ENCODE assay signal across 8 mouse cellular contexts in genomic region chr10:51405141-51405540, GRCm38 (mm10).
A peak's percentile ranks its signal among the peaks of the same experiment; 100 is the strongest.
DNase-seq lines count a peak whose midpoint lies in the region; ATAC-seq and TF ChIP-seq lines count a peak whose summit lies in the region.

No protein-coding gene starts in this region.

- H3K4me3 ChIP-seq in layer of hippocampus, adult 2 months: no peak overlapping the region

- no peak for DNase-seq in cerebellum, adult 11-12 months
- DNase-seq in R1 (ENCODE audit: low read depth, low spot score): peak; percentile 62
- peak; percentile 91 for DNase-seq in embryo, embryonic 10 days (ENCODE audit: low spot score)
- peak; percentile 13 to 51 for DNase-seq in heart, postnatal 36 days
- DNase-seq in layer of hippocampus, adult 2 months (ENCODE audit: low spot score in 2 of 2): peak; percentile 59 to 70
- DNase-seq in lung, postnatal 25 days (ENCODE audit: low spot score): peak; percentile 2
- DNase-seq in right cerebral cortex, adult 18-20 months: peak; percentile 47

- peak; percentile 88 for TF ChIP-seq CTCF in layer of hippocampus, adult 2 months (conservative IDR thresholded peaks at IDR 0.05)

- intact Hi-C loops in heart, postnatal 36 days (cut with DNase I): loop anchor here (2.0 to 10.0 kb wide), 2 partner anchors 520 to 706 kb away; no protein-coding TSS in a partner anchor

- H3K27ac ChIP-seq in layer of hippocampus, adult 2 months: no peak overlapping the region

- ATAC-seq in cerebellum, adult (ENCODE audit: insufficient number of reproducible peaks, low FRiP score, low TSS enrichment): peak; percentile 56; the same call in 1 of the 2 replicates
